Mouse (Mus musculus) gastrocnemius, adult 8-10 months (tissue): Measurements from ENCODE around the gene Pan3. TPM values are rescaled to one million over a fixed set of nuclear protein-coding genes. Genes with fewer than 3 reads are reported as not detected.
"Not testable (repeated sequence)": the region's sequence is repeated elsewhere in the genome, so short reads cannot be mapped to it uniquely, and the experiment has no call there.

Experiments used
- DNase-seq, 2 experiments: peaks; one replicate each; pipeline ENCODE4 v3.0.0; 2022; ENCODE audit warnings: low spot score in 2 of 2
- total RNA-seq, 4 experiments: library from RNA; stranded (reverse); gene quantifications; 2 replicates each; pipeline ENCODE4 v1.2.4; 2022

Pan3 gene
- total RNA-seq, 4 experiments from 2014 or later = 12.9 to 18.4 (median 15.4) TPM

GRCm38 (mm10) chr5:147551879-147552627, 122.1 kb downstream of the Pan3 start:
- no peak for DNase-seq

DNA sequence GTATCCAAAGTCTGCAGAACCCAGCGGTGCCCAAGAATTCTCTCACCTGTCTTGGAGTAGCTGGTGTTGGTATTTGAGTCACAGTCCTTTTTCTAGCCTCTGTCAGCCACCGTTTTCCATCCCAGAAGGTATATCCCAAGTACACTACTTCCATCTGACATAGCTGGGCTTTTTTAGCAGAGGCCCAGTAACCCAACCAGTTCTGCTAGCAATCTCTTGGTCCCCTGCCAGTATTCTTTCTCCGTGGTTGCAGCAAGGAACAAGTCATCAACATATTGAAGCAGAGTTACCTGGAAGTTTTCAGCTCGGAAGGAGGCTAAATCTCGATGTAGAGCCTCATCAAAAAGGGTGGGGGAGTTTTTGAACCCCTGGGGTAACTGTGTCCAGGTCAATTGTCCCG, 127.7 kb downstream of the Pan3 start:
- not testable (repeated sequence) for DNase-seq

DNA sequence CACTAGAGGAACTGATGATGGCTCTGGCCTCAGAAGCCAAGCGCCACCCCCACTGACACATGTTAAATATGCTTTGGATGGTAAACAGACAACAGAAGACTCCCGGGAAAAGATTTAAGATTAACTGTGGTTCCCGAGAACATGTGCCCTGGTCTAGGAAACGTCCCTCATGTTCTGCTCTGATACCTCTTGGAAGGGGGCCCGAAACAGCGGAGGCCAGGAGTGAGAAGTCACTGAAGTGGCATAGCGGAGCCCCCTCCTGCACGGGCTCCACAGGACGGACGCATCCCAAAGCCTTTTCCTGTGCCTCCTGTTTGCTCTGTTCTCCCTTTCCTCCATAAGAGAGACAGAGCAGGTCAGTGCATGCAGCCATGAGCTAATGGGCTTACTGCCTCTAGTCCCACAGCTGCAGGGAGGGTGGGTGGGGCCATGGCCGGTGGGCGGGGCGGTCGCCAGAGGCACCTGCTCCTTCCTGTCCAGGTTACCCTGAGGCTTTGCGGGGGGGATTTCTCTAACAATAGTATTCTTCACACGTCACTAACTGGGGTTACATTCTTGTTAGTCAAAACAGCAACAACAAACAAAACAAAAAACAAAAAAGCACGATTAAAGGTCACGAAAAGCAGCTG, 133.7 kb downstream of the Pan3 start:
- DNase-seq = no peak

- no peak for DNase-seq
Measured at GRCm38 (mm10) chr5:147564140-147564590, 134.2 kb downstream of the Pan3 start.

- no peak for DNase-seq
Measured at GRCm38 (mm10) chr5:147565444-147565843, 135.5 kb downstream of the Pan3 start.

- DNase-seq = no peak
Measured at GRCm38 (mm10) chr5:147566335-147566734, 136.4 kb downstream of the Pan3 start.

- no peak for DNase-seq
Measured at GRCm38 (mm10) chr5:147572695-147573094, 142.7 kb downstream of the Pan3 start.

DNA sequence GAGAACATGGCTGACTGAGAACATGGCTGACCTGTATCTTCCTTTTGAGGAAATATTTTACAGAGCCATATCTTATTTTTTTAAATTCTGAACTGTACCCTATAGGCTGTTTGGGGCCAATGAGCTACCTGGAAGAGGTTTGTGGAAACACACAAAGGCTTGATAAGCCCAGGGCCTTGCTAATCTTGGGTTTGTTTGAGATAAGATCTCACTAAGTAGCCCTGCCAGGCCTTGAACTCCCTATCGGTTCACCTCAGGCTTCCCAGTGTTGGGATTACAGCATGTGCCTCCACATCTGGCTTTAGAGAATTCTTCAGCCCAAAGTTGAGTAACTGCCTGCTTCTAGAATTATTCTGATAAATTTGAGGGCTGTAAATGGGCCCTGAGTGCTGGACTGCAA, 143.6 kb downstream of the Pan3 start:
- DNase-seq = no peak

- no peak for DNase-seq
Measured at GRCm38 (mm10) chr5:147574517-147574916, 144.6 kb downstream of the Pan3 start.

- DNase-seq = no peak
Measured at GRCm38 (mm10) chr5:147577003-147577402, 147.0 kb downstream of the Pan3 start.

GRCm38 (mm10) chr5:147579148-147579547, 149.2 kb downstream of the Pan3 start:
- DNase-seq = no peak

DNA sequence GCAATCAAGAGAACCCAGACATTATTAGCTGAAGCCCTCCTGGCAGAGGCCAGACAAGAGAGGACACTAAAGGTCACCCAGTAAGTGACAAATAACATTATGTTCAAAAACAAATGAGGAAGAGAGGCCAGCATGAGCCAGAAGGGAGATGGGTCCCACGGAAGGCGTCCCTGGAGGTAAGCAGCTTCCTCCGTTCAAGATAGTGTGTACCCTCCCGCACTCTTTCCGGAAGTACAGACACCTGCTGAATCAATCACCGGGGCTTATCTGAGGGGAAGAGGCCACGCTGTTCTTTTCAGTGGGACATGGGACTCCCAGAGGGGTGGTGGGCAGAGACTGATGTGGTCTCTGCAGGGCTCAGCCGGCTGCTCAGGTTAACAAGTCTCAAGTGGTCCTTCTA, 149.7 kb downstream of the Pan3 start:
- DNase-seq = no peak

DNA sequence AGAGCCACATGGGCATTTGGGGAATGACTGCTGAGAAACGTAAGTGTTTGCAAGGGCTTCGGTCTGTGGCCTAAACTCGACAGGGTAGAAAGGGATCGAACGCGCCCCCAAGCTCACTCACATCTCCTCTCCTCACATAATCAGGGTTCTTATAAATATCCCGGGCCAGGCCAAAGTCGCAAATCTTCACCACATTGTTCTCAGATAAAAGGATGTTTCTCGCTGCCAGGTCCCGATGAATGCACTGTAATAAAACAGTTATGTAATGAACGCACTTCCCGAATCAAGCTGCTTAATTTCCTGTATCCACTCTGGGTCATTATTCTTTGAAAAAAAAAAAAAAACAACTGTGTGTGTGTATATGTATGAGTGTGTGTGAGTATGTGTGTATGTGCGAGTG, 150.2 kb downstream of the Pan3 start:
- no peak for DNase-seq

DNA sequence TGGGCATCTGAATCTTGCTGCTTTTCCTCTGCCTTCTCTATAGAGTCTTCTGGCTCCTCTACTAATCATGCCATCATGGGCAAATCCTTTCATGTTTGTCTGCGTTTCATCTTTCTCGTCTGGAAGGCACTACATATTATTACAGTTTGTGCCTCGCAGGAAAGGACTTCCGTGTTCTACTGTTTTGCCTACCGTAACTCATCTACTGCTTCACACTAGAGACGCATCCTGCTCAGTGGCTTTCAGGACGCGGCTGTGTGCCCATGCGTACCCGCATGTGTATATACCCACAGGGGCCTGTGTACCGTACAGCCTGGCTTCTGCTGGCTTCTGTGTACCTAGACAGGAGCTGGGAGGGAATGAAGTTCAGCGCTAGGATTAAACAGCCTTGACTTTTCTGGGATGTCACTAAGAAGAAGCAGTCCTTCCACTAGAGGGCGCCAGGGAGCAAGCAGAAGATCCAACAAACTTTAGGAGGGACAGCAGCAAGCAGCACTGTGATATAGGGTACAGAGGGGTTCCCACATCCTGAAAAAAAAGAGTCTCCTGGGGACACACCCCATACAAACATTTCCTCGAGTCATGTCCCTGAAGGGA, 153.8 kb downstream of the Pan3 start:
- peak; percentile 41 to 65 for DNase-seq

- no peak for DNase-seq
Measured at GRCm38 (mm10) chr5:147584648-147585047, 154.7 kb downstream of the Pan3 start.

DNA sequence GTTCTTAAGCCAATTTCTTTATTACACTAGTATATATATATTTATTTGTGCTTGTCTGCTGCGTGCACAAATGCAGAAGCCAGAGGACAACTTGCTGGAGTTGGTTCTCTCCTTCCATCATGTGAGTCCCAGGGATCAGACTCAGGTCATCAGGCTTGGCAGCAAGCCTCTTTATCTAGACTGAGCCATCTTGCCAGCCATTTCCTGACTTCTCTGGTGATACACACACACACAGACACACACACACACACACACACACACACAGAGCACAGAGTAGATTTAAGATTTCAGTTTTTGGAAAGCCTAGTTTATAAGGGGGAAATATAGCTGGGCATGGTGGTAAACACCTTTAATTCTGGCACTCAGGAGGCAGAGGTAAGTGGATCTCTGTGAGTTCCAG, 155.1 kb downstream of the Pan3 start:
- DNase-seq = no peak

DNA sequence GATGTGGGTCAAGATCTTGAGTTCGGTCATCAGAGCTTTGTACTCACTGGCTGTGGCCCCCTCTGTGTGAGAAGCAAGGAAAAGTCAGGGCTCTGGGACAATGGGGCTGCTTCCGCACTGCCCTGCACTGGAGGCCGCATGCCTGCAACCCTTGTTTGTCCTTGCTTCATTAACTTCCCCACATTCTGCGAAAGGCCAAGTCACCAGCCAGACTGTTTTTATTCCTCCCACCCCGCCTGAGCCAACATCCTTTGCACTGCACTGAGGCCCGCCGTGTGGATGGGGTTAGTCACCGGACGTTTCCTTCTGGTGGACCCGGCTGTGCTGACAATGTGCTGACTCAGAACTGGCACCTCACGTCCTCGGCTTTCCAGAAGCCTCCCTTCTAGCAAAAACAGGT, 159.9 kb downstream of the Pan3 start:
- DNase-seq = no peak

DNA sequence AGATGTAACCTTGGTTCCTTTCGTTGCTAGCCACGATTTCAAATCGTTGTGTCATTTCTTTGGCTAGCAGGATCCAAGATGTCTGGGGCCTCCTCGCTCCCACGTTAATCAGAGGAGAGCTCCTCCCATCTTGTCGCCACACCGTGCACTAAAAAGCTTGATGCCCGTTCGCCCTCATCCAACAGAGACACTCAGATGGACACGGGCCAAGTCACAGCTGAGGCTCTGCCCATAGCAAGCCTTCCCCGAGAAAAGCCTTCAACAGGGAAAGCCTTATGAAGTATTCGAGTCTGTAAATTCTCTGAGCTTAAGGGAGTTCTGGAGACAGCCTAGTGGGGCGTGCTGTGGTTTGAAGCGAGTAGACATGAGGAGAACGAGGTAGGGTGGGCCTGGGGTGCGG, 167.9 kb downstream of the Pan3 start:
- DNase-seq = no peak
